Mouse (Mus musculus) embryonic facial prominence, embryonic 14.5 days (tissue): ENCODE measurements around the gene Fbxw4. TPM values are rescaled to one million over a fixed set of nuclear protein-coding genes. Genes with fewer than 3 reads are reported as not detected.
A peak's percentile ranks its signal among the peaks of the same experiment; 100 is the strongest.

ENCODE experiments used
- ATAC-seq: fragments of 200-750 bp; cut with Nextera tagmentation; 2 replicates; pipeline ENCODE4 v1.8.0; 2017; ENCODE audit warnings: low read depth, moderate number of reproducible peaks, moderate TSS enrichment
- DNase-seq: peaks from one replicate; pipeline ENCODE4 v3.0.0-alpha.2; 2015; ENCODE audit warnings: low spot score
- H3K27ac ChIP-seq: fragments of 300-500 bp; sonication (generic); replicated peaks from 2 replicates; pipeline ENCODE4 v1.5.1; 2014; ENCODE audit warnings: low read depth, mild to moderate bottlenecking, low read length, moderate library complexity
- H3K27me3 ChIP-seq: fragments of 300-500 bp; sonication (generic); replicated peaks from 2 replicates; pipeline ENCODE4 v1.6.1; 2014; ENCODE audit warnings: low read length; ENCODE audit not compliant: control insufficient read depth, insufficient read depth
- H3K36me3 ChIP-seq: fragments of 300-500 bp; sonication (generic); 2 replicates; pipeline ENCODE4 v1.6.1; 2014; ENCODE audit warnings: low read length, mixed read lengths; ENCODE audit not compliant: control insufficient read depth, insufficient read depth
- H3K4me1 ChIP-seq: fragments of 300-500 bp; sonication (generic); 2 replicates; pipeline ENCODE4 v1.6.1; 2014; ENCODE audit warnings: antibody characterized with exemption, low read length; ENCODE audit not compliant: control insufficient read depth, insufficient read depth
- H3K4me2 ChIP-seq: fragments of 300-500 bp; sonication (generic); 2 replicates; pipeline ENCODE4 v1.6.1; 2014; ENCODE audit warnings: low read depth, mild to moderate bottlenecking, low read length, moderate library complexity, mixed read lengths
- H3K4me3 ChIP-seq: fragments of 300-500 bp; sonication (generic); 2 replicates; pipeline ENCODE4 v1.5.1; 2014; ENCODE audit warnings: low read depth, mild to moderate bottlenecking, low read length
- H3K9ac ChIP-seq: fragments of 300-500 bp; sonication (generic); 2 replicates; pipeline ENCODE4 v1.6.1; 2014; ENCODE audit warnings: low read depth, mild to moderate bottlenecking, low read length, moderate library complexity, mixed read lengths
- H3K9me3 ChIP-seq: fragments of 300-500 bp; sonication (generic); 2 replicates; pipeline ENCODE4 v1.6.1; 2016; ENCODE audit warnings: low read length; ENCODE audit not compliant: control insufficient read depth
- WGBS: fragments of 180-500 bp; shearing (Covaris S2); extraction: QIAGEN DNeasy Blood & Tissue Kit; methylation state at CpG from one replicate; pipeline ENCODE4 v1.1.7; 2014; 5-methylcytosine and 5-hydroxymethylcytosine counted together
- polyA plus RNA-seq: library from polyadenylated mRNA; unstranded; fragments of >200 nt; fragmentation: Nextera tagmentation; extraction: Ambion mirVana; gene quantifications from 2 replicates; pipeline ENCODE4 v1.2.1, GENCODE M21; 2014

Fbxw4 gene
- polyA plus RNA-seq, 1 experiment from 2014 or later = 6.9 TPM

DNA sequence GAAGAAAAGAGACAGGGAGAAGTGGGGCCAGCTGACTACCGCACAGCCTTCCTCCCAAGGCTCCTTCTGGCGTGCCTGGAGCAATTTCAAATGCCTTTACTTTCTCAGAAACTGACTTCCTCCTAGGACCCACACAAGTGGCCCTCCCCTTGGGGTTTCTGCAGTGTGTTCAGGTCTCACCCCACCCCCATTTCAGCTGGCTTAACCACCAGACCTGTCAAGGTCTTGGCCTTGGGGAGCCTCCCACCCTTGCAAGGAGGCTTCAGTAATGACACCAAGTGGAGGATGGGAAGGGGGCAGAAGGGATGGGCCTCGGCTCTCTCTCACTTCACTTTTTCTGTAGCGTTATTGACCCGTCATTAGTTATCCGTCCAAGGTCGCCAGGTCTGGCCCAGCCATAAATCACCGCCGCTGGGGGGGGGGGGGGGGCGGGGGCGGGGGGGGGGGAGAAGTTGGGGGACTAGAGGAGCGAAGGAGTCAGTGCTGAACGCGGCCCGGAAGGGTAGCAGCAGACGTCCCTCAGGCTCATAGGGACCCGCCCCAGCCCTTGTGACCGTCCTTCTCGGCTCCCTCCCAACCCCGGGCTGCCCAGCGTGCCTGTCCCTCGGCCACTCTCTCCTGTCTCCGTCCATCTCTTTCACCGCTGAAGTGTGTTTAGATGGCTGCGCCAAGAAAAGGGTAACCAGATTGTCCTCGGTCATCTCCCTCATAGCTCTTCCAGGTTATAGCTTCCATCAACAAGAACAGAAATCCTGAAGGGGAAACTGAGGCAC, 115.8 kb downstream of the Fbxw4 start:
- Histone ChIP-seq H3K36me3 (no peaks in the 10 kb centered on the region), H3K9me3 (no peaks in the 10 kb centered on the region), H3K27me3 (peaks cover 36% of the 10 kb centered on the region), H3K27ac (no peak overlapping the region), H3K4me1 (0 out of 2 replicates have a peak, but pooled peaks cover 4% of the 10 kb centered on the region), H3K9ac (peak overlapping the region; percentile 49), H3K4me2 (peak overlapping the region; percentile 87), H3K4me3 (peak overlapping the region; percentile 39)
- ATAC-seq (no peak), DNase-seq (no peak)
- WGBS = 0% methylated on average over 13 of the region's 26 CpGs

DNA sequence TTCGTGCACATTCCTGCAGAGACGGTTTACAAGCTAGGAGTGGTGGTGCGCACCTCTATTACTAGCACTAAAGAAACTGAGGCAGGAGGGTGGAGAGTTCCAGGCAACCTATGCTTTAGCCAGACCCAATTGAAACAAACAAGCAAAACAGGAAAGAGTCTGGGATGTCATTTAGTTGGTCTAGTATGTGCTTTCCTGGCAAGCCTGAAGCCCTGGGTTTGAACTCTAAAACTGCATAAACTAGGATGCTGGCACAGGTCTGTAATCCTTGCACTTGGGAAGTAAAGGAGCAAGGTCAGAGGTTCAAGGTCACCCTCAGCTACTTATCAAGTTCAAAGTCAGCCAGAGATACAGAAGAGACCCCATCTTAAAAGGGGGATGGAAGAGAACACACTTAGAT, 118.1 kb downstream of the Fbxw4 start:
- H3K4me2 ChIP-seq = peak overlapping the region; percentile 78
- ATAC-seq (no peak), DNase-seq (no peak)
- H3K9ac ChIP-seq = no peak overlapping the region
- 0 out of 2 replicates have a peak, but pooled peaks cover 4% of the 10 kb centered on the region for H3K4me1 ChIP-seq
- WGBS = 14% methylated on average over 3 of the region's 3 CpGs
- peaks cover 36% of the 10 kb centered on the region for H3K27me3 ChIP-seq
- H3K36me3 ChIP-seq = no peaks in the 10 kb centered on the region
- peak overlapping the region; percentile 40 for H3K4me3 ChIP-seq
- no peaks in the 10 kb centered on the region for H3K9me3 ChIP-seq
- H3K27ac ChIP-seq = no peak overlapping the region

DNA sequence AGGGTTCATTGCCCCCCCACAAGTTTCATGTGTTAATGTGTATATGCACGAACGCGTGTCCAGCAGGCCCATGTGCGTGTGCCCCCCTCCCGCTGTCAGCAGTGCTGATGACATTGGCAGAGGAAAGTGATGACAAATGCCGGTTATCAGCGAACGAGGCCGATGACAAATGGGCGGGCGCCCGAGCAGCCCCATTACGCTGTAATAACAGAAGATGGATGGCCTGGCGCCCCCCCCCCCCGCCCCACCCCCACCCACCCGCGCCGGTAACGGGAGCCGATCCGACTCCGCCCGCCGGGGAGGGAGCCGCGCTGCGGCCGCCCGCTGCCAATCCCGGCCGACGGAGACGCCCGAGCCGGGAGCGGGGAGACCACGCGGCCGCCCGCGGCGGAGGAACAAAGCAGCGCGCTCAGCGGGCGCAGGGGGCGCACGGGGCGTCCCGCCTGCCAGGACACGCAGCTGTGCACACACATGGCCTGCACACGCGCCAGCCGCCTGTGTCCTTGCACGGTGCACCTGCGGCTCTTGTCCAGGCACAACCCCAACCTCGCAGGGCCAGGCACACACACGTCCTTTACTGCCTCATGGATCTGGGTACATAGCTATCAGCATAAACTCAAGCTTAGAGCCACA, 118.6 kb downstream of the Fbxw4 start:
- Histone ChIP-seq H3K4me1 (0 out of 2 replicates have a peak, but pooled peaks cover 4% of the 10 kb centered on the region), H3K9ac (peak overlapping the region; percentile 56), H3K9me3 (no peaks in the 10 kb centered on the region), H3K4me3 (peak overlapping the region; percentile 40), H3K4me2 (peak overlapping the region; percentile 78), H3K36me3 (no peaks in the 10 kb centered on the region), H3K27ac (no peak overlapping the region), H3K27me3 (peaks cover 36% of the 10 kb centered on the region)
- ATAC-seq = peak; percentile 41
- WGBS = 4% methylated on average over 26 of the region's 58 CpGs
- peak; percentile 72 for DNase-seq

GRCm38 (mm10) chr19:45540657-45541408, 119.3 kb downstream of the Fbxw4 start:
- no peaks in the 10 kb centered on the region for H3K9me3 ChIP-seq
- peaks cover 36% of the 10 kb centered on the region for H3K27me3 ChIP-seq
- 0 out of 2 replicates have a peak, but pooled peaks cover 4% of the 10 kb centered on the region for H3K4me1 ChIP-seq
- 0 out of 2 replicates have a peak, but pooled peaks have one; percentile 1 for ATAC-seq
- DNase-seq = no peak
- 23% methylated on average over 8 of the region's 8 CpGs for WGBS
- H3K4me3 ChIP-seq = peak overlapping the region; percentile 40
- H3K9ac ChIP-seq = peak overlapping the region; percentile 56; the same call in 1 of the 2 replicates
- H3K36me3 ChIP-seq = no peaks in the 10 kb centered on the region
- no peak overlapping the region for H3K27ac ChIP-seq
- H3K4me2 ChIP-seq = peak overlapping the region; percentile 78

GRCm38 (mm10) chr19:45537505-45537904, 122.6 kb downstream of the Fbxw4 start:
- ATAC-seq (no peak), DNase-seq (peak; percentile 38)
- no peaks in the 10 kb centered on the region for H3K36me3 ChIP-seq
- H3K27ac ChIP-seq = no peak overlapping the region
- peaks cover 20% of the 10 kb centered on the region for H3K27me3 ChIP-seq
- H3K4me3 ChIP-seq = no peak overlapping the region
- WGBS = 75% methylated on average over 1 of the region's 1 CpGs
- H3K9ac ChIP-seq = no peak overlapping the region
- H3K4me1 ChIP-seq = 0 out of 2 replicates have a peak, but pooled peaks cover 4% of the 10 kb centered on the region
- H3K4me2 ChIP-seq = no peak overlapping the region
- H3K9me3 ChIP-seq = no peaks in the 10 kb centered on the region

DNA sequence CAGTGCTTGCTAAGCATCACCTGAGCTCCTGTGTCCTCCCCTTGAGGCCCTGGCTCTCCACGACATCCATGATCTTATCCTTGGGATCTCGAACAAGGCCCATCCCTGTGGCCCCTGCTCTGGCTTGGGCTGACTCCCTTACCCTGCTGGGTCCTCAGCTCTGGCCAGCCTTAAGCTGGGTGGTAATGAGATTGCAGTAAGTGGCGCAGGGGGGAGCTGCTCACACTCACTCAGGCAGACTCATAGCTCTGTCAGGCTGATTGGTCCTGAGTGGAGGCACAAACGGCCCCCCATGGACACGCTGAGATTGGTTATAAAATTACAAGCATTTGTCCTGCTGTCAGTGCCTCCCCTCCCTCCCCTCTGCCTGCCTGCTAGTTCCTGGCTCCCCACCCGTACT, 124.2 kb downstream of the Fbxw4 start:
- no peak for ATAC-seq

GRCm38 (mm10) chr19:45535214-45535735, 124.8 kb downstream of the Fbxw4 start:
- no peak for ATAC-seq

More for the DNA sequence above, 124.2 kb downstream of the Fbxw4 start:
- Histone ChIP-seq H3K4me3 (no peak overlapping the region), H3K9ac (no peak overlapping the region), H3K36me3 (peaks cover 3% of the 10 kb centered on the region; the same call in 1 of the 2 replicates), H3K4me2 (no peak overlapping the region), H3K27me3 (peaks cover 6% of the 10 kb centered on the region; the same call in 1 of the 2 replicates), H3K9me3 (no peaks in the 10 kb centered on the region), H3K27ac (no peak overlapping the region), H3K4me1 (no peaks in the 10 kb centered on the region)
- DNase-seq = no peak
- WGBS = 57% methylated on average over 6 of the region's 6 CpGs

DNA sequence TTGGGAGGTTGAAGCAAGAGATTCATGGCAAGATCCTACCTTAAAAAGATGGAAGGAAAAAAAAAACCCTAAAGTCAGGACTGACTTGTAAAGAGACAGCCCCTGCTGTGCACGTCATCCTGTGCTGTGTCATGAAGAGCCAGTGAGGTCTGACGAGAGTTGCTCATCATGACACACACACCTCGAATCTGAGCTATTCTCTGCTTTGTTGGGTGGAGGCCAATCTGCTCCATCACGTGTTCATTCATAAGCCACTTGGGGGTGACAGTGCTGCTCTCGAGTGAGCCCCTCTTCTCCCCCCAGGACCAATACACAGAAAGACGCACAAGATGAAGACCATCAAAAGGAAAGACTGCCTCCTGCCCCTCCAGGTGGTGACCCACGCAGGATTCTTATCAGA, 126.5 kb downstream of the Fbxw4 start:
- DNase-seq (no peak), ATAC-seq (no peak)
- Histone ChIP-seq H3K4me2 (no peak overlapping the region), H3K9me3 (no peaks in the 10 kb centered on the region), H3K9ac (no peak overlapping the region), H3K27me3 (no peaks in the 10 kb centered on the region), H3K27ac (no peak overlapping the region), H3K36me3 (peaks cover 26% of the 10 kb centered on the region), H3K4me3 (no peak overlapping the region), H3K4me1 (no peaks in the 10 kb centered on the region)
- 66% methylated on average over 7 of the region's 7 CpGs for WGBS

More at GRCm38 (mm10) chr19:45535214-45535735, 124.8 kb downstream of the Fbxw4 start:
- DNase-seq = no peak
- 69% methylated on average over 8 of the region's 8 CpGs for WGBS
- H3K9ac ChIP-seq = no peak overlapping the region
- no peak overlapping the region for H3K4me2 ChIP-seq
- no peaks in the 10 kb centered on the region for H3K9me3 ChIP-seq
- H3K27ac ChIP-seq = no peak overlapping the region
- 0 out of 2 replicates have a peak, but pooled peaks cover 1% of the 10 kb centered on the region for H3K27me3 ChIP-seq
- H3K4me3 ChIP-seq = no peak overlapping the region
- H3K4me1 ChIP-seq = no peaks in the 10 kb centered on the region
- H3K36me3 ChIP-seq = peaks cover 9% of the 10 kb centered on the region
